In the genomic region with DNA sequence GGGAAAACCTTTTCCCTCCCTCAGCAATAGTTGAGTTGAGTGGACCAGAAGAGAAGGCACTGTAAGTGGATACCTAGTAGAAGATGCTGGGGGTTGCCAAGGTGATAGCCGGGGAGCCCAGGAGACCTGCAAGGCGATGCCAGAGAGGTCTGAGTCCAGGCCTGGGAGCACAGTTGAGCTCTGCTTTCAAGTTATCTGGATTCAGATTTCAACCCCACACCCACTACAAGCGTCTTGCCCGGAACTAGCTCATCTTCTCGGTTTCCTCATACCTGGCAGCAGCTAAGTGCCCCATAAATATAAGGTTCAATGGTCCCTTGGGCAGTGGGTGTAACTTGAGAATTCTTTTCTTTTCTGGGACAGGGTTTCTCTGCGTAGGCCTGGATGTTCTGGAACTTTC, we compare ENCODE assay signal across 22 mouse cellular contexts.
"Had no signal": no experiment of that assay in that cellular context is flagged by ENCODE, and none has a peak within 500 bp of the region (broad histone marks: within the 10 kb centered on the region; RNA-seq: fewer than 3 reads in every experiment).

No protein-coding gene starts in this region.

- H3K27ac ChIP-seq: limb, embryonic 10.5 days; limb, embryonic 13.5 days; liver, embryonic 12.5 days; liver, embryonic 15.5 days; lung, embryonic 15.5 days; midbrain, embryonic 15.5 days; neural tube, embryonic 12.5 days; neural tube, embryonic 15.5 days; stomach, embryonic 15.5 days had no signal

- H3K4me2 ChIP-seq: limb, embryonic 13.5 days; liver, embryonic 12.5 days; liver, embryonic 15.5 days; lung, embryonic 15.5 days; midbrain, embryonic 11.5 days; midbrain, embryonic 15.5 days; neural tube, embryonic 12.5 days; neural tube, embryonic 15.5 days; stomach, embryonic 15.5 days had no signal

- H3K27me3 ChIP-seq: limb, embryonic 13.5 days; lung, embryonic 15.5 days; midbrain, embryonic 15.5 days; neural tube, embryonic 12.5 days; neural tube, embryonic 15.5 days; stomach, embryonic 15.5 days had no signal

- H3K9me3 ChIP-seq: limb, embryonic 10.5 days; limb, embryonic 13.5 days; liver, embryonic 12.5 days; liver, embryonic 15.5 days; lung, embryonic 15.5 days; midbrain, embryonic 15.5 days; neural tube, embryonic 12.5 days; neural tube, embryonic 15.5 days; stomach, embryonic 15.5 days had no signal

- H3K4me3 ChIP-seq: limb, embryonic 10.5 days; limb, embryonic 13.5 days; liver, embryonic 12.5 days; liver, embryonic 15.5 days; lung, embryonic 15.5 days; midbrain, embryonic 15.5 days; neural tube, embryonic 12.5 days; neural tube, embryonic 15.5 days; stomach, embryonic 15.5 days had no signal

- DNase-seq: kidney, adult 2 months; kidney, postnatal 14 days; kidney, postnatal 4 days; liver; lung, adult 18-20 months; lung, postnatal 10 days; lung, postnatal 36 days; right cerebral cortex, adult 18-20 months; right cerebral cortex, postnatal 14 days; right cerebral cortex, postnatal 4 days; spleen, adult 18-20 months; thymus, postnatal 25 days had no signal

- H3K9ac ChIP-seq: limb, embryonic 13.5 days; liver, embryonic 12.5 days; liver, embryonic 15.5 days; lung, embryonic 15.5 days; midbrain, embryonic 15.5 days; neural tube, embryonic 12.5 days; neural tube, embryonic 15.5 days; stomach, embryonic 15.5 days had no signal

- ATAC-seq: liver, embryonic 12.5 days; midbrain, embryonic 15.5 days had no signal

- H3K36me3 ChIP-seq: limb, embryonic 10.5 days; limb, embryonic 13.5 days; liver, embryonic 12.5 days; liver, embryonic 15.5 days; lung, embryonic 15.5 days; midbrain, embryonic 15.5 days; neural tube, embryonic 12.5 days; neural tube, embryonic 15.5 days; stomach, embryonic 15.5 days had no signal
